Mouse (Mus musculus) kidney, adult 2 months (tissue): ENCODE results near the gene Gm9918.

Experiments
- CTCF ChIP-seq: fragments of 200-500 bp; conservative IDR thresholded peaks from 2 replicates; pipeline ENCODE4 v1.5.1; 2011; ENCODE audit warnings: low read depth, mild to moderate bottlenecking, control low read depth, low read length, moderate library complexity, mixed read lengths; ENCODE audit not compliant: insufficient read depth, insufficient read length
- POLR2A ChIP-seq: fragments of 200-500 bp; IDR thresholded peaks from one replicate; pipeline ENCODE4 v1.6.1; 2011; ENCODE audit warnings: low read depth, low read length, control low read depth

- TF ChIP-seq CTCF (peak; percentile 26; the same call in 1 of the 2 replicates), POLR2A (no peak)
These were observed 17.0 kb downstream of the Gm9918 start for GRCm38 (mm10) chr15:102287395-102287794.
